Mouse (Mus musculus): ENCODE measurements around the gene Cartpt.
"Not testable (repeated sequence)": the region's sequence is repeated elsewhere in the genome, so short reads cannot be mapped to it uniquely, and the experiment has no call there.

Cartpt gene

DNA sequence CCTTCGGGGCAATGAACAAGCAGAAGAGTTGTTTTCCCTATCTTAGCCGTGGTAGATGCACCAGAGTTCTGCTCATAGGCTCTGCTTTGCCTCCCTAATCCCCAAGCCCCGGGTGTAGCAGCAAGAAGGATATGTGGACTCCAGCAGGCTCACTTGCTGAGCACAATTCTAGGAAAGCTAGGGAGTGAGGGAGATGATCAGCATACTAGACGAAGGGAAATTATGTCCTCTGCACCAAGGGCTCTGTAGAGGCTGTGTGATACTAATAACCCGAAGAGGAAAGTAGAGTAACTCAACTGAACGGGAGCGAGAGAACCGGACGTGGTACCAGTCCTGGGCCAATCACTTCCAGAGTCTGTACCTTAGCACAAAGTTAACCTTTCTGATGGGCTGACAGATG is at the start of gene Cartpt:
Gene Cartpt (minus strand): TSS at position 127 of the 400 bp plus-strand sequence.
- DNase-seq (ENCODE audit: low read depth, low spot score) = no peak

DNA sequence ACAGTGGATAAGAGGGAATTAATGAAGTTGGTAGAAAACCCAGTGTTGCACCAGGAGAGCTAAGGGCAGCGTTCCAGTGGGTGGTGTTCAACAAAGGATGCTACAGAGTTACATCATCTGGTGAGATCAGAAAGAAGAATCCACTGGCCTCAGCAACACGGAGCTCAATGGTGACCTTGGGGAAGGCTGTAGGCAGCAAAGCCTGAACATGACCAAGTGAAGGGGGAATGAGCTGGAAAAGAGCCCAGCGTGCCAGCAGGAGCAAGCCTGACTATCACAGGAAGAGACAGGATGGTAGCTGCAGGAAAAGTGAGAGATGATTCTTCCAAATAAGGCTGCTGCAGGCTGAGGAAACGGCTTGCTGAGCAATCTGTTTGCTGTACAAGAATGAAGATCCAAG is 46.5 kb upstream of the Cartpt start:
- DNase-seq (ENCODE audit: low read depth, low spot score) = no peak

GRCm38 (mm10) chr13:99943525-99943924 is 42.6 kb upstream of the Cartpt start:
- DNase-seq (ENCODE audit: low read depth, low spot score) = no peak

DNA sequence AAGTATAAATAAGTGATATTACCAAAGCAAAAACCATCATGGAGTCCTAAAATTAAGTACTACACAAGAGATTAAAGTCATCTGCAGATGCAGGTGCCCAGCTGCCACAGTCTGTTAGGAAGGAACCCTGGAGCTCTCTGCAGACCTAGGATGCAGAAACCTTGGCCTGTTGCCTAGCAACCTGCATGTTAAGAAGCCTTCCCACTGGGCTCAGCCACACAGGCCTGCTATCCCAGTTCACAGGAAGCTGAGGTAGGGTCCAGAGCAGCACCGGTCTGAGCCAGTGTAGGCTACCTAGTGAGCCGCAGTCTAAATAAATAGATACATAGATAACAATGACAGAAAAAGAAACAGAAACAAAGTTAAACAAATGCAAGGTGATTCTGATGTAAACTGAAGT is 39.7 kb upstream of the Cartpt start:
- DNase-seq (ENCODE audit: low read depth, low spot score) = peak; percentile 70

DNA sequence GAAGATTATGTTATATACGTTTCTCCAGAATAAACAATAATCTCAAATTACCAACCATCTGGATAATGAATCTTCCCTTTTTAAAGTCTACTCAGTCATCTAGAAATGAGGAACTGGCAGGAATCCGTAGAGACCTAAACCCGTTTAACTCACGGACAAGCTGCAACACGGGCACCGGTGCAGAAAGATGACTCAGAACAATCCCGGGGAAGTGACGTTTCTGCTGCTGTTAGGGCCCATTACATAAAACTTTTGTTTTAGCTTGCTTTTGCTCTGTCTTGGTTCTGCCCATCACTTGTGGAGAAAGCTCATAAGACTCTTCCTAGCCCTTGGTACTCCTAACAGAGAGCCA is 38.4 kb upstream of the Cartpt start:
- DNase-seq (ENCODE audit: low read depth, low spot score) = no peak

DNA sequence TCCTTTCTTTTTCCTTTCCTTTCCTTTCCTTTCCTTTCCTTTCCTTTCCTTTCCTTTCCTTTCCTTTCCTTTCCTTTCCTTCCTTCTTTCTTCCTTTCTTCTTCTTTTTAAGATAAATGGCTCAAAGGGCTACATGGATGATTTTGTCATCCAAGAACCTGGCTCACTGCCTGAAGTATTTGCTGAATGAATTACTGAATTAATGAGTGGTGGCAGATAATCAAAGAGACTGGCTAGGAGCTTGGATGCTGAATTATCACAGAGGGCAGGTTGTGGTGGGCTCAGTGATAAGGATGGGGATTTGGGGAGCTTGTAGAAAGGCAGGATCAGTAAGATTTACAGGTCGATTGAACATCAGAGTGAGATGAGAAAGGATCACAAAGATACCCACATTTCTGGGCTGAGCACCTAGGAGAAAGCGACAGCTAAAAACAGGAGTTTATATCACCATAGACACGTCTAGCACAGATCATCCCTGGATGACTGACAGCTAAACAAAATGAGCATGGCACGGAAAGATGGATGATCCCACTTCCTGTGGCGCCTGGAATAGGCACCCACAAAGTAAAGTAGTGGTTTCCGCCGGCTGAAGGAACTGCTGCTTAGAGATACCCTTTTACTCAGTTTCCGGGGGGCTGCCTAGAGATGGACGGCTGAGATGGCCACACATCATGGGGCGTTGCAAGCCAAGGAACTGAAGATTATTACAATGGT is 37.9 kb upstream of the Cartpt start:
- DNase-seq (ENCODE audit: low read depth, low spot score) = no peak

DNA sequence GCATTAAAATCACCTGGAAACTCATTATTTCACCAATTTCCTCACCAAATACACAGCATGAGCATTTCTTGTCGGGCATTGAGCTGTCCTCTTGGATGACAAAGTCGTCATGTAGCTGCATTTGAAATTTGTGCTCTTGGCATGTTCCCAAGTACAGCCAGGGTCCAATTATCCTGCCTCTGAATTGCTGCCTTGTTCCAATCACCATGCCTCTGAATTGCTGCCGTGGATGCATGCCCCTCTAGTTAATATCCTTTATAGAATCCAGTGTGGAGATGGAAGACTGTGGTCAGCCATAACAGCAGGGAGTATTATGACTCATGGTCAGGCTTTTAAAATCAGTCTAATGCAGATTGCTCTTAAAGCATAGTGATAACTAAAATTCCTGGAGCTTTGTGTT is 36.9 kb upstream of the Cartpt start:
- DNase-seq (ENCODE audit: low read depth, low spot score) = peak; percentile 28

- DNase-seq (ENCODE audit: low read depth, low spot score) = no peak
Observed at GRCm38 (mm10) chr13:99932406-99932805, 31.5 kb upstream of the Cartpt start.

- no peak for DNase-seq (ENCODE audit: low read depth, low spot score)
Observed at GRCm38 (mm10) chr13:99931502-99931901, 30.6 kb upstream of the Cartpt start.

- DNase-seq (ENCODE audit: low read depth, low spot score) = no peak
Observed at GRCm38 (mm10) chr13:99926249-99926648, 25.4 kb upstream of the Cartpt start.

- DNase-seq (ENCODE audit: low read depth, low spot score) = no peak
Observed at GRCm38 (mm10) chr13:99915632-99916031, 14.7 kb upstream of the Cartpt start.

GRCm38 (mm10) chr13:99900557-99900892 is 366 bp downstream of the Cartpt start:
- peak; percentile 86 for DNase-seq (ENCODE audit: low read depth, low spot score)

DNA sequence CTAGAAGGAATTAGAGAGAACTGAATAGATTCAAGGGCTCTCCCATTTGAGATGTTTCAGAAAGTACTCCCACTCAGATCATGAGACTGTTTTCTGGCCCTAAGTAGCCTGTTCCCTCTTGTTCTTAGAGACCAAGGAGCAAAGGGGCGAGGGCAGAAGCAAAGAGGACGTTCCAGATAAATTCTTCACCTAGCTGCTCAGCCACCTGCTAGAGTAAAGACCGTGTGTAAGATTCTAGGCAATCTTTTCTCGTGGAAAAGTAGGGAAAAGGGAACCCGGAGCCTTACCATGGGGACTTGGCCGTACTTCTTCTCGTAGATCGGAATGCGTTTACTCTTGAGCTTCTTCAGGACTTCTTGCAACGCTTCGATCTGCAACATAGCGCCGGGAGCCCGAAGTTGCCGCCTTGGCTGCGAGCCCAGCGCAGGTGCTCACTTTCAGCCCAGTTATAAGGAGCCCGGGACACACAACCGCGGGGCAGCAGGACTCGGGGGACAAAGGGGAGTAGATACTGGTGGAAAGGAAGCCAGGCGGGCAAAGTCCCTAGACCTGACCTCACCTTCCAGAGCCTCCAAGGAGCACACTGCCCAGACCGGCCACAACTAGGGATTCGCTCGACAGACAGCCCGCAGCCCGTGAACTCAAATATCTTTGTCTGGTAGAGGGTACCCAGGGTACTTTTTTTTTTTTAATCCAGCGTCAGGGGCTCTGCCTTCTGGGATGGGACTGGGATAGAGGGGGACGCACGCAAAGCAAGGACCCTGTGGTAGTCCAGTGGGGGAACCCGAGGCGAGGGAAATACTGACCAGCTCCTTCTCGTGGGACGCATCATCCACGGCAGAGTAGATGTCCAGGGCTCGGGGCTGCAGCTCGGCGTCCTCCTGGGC is 978 bp downstream of the Cartpt start:
- no peak for DNase-seq (ENCODE audit: low read depth, low spot score)

- no peak for DNase-seq (ENCODE audit: low read depth, low spot score)
Observed at GRCm38 (mm10) chr13:99898816-99899215, 2.1 kb downstream of the Cartpt start.

GRCm38 (mm10) chr13:99885636-99886035 is 15.3 kb downstream of the Cartpt start:
- DNase-seq (ENCODE audit: low read depth, low spot score) = no peak

DNA sequence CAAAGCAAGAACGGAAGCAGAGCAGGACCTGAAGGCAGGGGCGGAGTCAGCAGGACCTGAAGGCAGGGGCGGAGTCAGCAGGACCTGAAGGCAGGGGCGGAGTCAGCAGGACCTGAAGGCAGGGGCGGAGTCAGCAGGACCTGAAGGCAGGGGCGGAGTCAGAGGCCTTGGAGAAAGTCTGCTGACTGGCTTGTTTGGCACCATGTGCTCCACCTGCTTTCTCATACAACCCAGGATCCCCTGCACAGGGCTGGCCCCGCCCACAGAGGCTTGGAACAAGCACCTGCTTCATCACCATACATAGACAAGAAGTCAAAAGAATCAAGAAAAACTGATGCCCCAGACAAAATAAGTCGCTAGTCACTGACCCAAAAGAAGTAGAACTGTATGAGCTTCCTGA is 19.1 kb downstream of the Cartpt start:
- not testable (repeated sequence) for DNase-seq (ENCODE audit: low read depth, low spot score)

DNA sequence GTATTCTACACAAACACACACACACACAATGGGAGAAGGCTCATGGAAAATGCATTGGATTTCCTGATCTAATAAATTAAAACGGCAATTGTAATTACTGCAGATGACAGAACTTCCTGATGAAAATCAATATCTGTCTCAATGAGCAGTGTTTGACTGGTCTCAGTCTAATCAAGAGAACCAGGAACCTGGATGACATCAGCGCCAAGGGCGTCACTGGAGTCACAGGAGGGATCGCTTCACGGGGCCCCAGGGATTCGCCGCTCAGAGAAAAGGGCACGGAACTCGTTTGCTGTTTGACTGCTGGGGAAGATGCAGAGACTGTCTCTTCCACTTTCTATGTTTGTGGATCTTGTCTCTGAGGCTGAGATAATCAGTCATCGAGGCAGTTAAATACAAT is 21.2 kb downstream of the Cartpt start:
- DNase-seq (ENCODE audit: low read depth, low spot score) = no peak

- no peak for DNase-seq (ENCODE audit: low read depth, low spot score)
Observed at GRCm38 (mm10) chr13:99872059-99872458, 28.8 kb downstream of the Cartpt start.

- no peak for DNase-seq (ENCODE audit: low read depth, low spot score)
Observed at GRCm38 (mm10) chr13:99868438-99868837, 32.5 kb downstream of the Cartpt start.

- DNase-seq (ENCODE audit: low read depth, low spot score) = no peak
Observed at GRCm38 (mm10) chr13:99864331-99864730, 36.6 kb downstream of the Cartpt start.

GRCm38 (mm10) chr13:99860670-99861069 is 40.2 kb downstream of the Cartpt start:
- no peak for DNase-seq (ENCODE audit: low read depth, low spot score)

GRCm38 (mm10) chr13:99859082-99859481 is 41.8 kb downstream of the Cartpt start:
- peak; percentile 83 for DNase-seq (ENCODE audit: low read depth, low spot score)

DNA sequence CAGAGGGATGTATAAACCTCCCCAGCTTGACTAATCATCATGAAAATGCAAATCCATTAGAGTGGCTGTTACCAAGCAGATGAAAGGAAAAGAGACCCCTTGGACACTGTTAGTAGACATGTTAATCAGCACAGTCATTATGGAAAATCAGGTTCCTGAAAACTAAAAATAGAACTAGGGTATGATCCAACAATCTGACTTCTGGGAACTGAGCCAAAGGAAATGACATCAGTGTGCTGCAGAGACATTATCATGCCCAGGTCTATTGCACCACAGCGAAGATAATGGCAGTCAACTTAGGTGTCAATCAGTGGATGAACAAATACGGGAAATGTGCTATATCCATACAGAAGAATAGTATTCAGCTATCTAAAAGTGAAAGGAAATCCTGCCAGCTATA is 43.0 kb downstream of the Cartpt start:
- DNase-seq (ENCODE audit: low read depth, low spot score) = no peak

All from forelimb bud, embryonic 11.5 days (tissue).